Mouse (Mus musculus): ENCODE measurements around the gene Trim3.

Gene Trim3

GRCm38 (mm10) chr7:105633127-105633800 lies at the start of gene Trim3:
Gene Trim3 (minus strand): TSS chr7:105633571.
- peak; percentile 90 to 91 for DNase-seq (ENCODE audit: low spot score in 2 of 2)

- peak; percentile 78 to 80 for DNase-seq (ENCODE audit: low spot score in 2 of 2)
Observed at GRCm38 (mm10) chr7:105650639-105651435, 17.5 kb upstream of the Trim3 start, which contains the start of gene Dnhd1. Gene Dnhd1 (plus strand): TSS chr7:105650827.

- no peak for DNase-seq (ENCODE audit: low spot score in 2 of 2)
Observed at GRCm38 (mm10) chr7:105641936-105642335, 8.6 kb upstream of the Trim3 start.

GRCm38 (mm10) chr7:105640894-105641255 lies 7.5 kb upstream of the Trim3 start:
- no peak for DNase-seq (ENCODE audit: low spot score in 2 of 2)

- DNase-seq (ENCODE audit: low spot score in 2 of 2) = peak; percentile 95 to 98
Observed at GRCm38 (mm10) chr7:105640233-105640893, 7.0 kb upstream of the Trim3 start, which contains the start of the genes Arfip2 and Gm45799. Gene Arfip2 (minus strand): TSS chr7:105640416. Gene Gm45799 (plus strand): TSS chr7:105640552.

- DNase-seq (ENCODE audit: low spot score in 2 of 2) = no peak
Observed at GRCm38 (mm10) chr7:105639756-105640155, 6.4 kb upstream of the Trim3 start, which contains the start of gene Timm10b. Gene Timm10b (plus strand): TSS chr7:105640056.

- no peak for DNase-seq (ENCODE audit: low spot score in 2 of 2)
Observed at GRCm38 (mm10) chr7:105639304-105639703, 5.9 kb upstream of the Trim3 start.

- no peak for DNase-seq (ENCODE audit: low spot score in 2 of 2)
Observed at GRCm38 (mm10) chr7:105638776-105639175, 5.4 kb upstream of the Trim3 start.

GRCm38 (mm10) chr7:105635726-105636125 lies 2.4 kb upstream of the Trim3 start:
- peak; percentile 35 to 39 for DNase-seq (ENCODE audit: low spot score in 2 of 2)

GRCm38 (mm10) chr7:105634272-105634920 lies 1.0 kb upstream of the Trim3 start:
- DNase-seq (ENCODE audit: low spot score in 2 of 2) = no peak

- DNase-seq (ENCODE audit: low spot score in 2 of 2) = no peak
Observed at GRCm38 (mm10) chr7:105633801-105634135, 397 bp upstream of the Trim3 start.

GRCm38 (mm10) chr7:105632551-105632972 lies 809 bp downstream of the Trim3 start:
- DNase-seq (ENCODE audit: low spot score in 2 of 2) = peak in 1 of 2 experiments; percentile 39

- DNase-seq (ENCODE audit: low spot score in 2 of 2) = peak; percentile 86 to 89
Observed at GRCm38 (mm10) chr7:105628633-105629032, 4.7 kb downstream of the Trim3 start.

GRCm38 (mm10) chr7:105625397-105625796 lies 8.0 kb downstream of the Trim3 start:
- no peak for DNase-seq (ENCODE audit: low spot score in 2 of 2)

- DNase-seq (ENCODE audit: low spot score in 2 of 2) = no peak
Observed at GRCm38 (mm10) chr7:105621646-105622292, 11.6 kb downstream of the Trim3 start.

- DNase-seq (ENCODE audit: low spot score in 2 of 2) = no peak
Observed at GRCm38 (mm10) chr7:105621053-105621452, 12.3 kb downstream of the Trim3 start.

GRCm38 (mm10) chr7:105619701-105620100 lies 13.7 kb downstream of the Trim3 start:
- no peak for DNase-seq (ENCODE audit: low spot score in 2 of 2)

- no peak for DNase-seq (ENCODE audit: low spot score in 2 of 2)
Observed at GRCm38 (mm10) chr7:105617810-105618209, 15.6 kb downstream of the Trim3 start.

GRCm38 (mm10) chr7:105616561-105616960 lies 16.8 kb downstream of the Trim3 start:
- DNase-seq (ENCODE audit: low spot score in 2 of 2) = peak in 1 of 2 experiments; percentile 33

GRCm38 (mm10) chr7:105615720-105616119 lies 17.7 kb downstream of the Trim3 start:
- DNase-seq (ENCODE audit: low spot score in 2 of 2) = no peak

- DNase-seq (ENCODE audit: low spot score in 2 of 2) = no peak
Observed at GRCm38 (mm10) chr7:105614400-105614799, 19.0 kb downstream of the Trim3 start.
